Mouse (Mus musculus) liver, embryonic 16.5 days (tissue): ENCODE data around the gene Nf2. TPM values are rescaled to one million over a fixed set of nuclear protein-coding genes. Genes with fewer than 3 reads are reported as not detected.

Source experiments
- ATAC-seq: fragments of 200-750 bp; cut with Nextera tagmentation; 2 replicates; pipeline ENCODE4 v1.8.0; 2017; ENCODE audit warnings: low read depth, mild to moderate bottlenecking, moderate number of reproducible peaks, moderate library complexity
- H3K27ac ChIP-seq: fragments of 300-500 bp; sonication (generic); 2 replicates; pipeline ENCODE4 v1.5.1; 2014; ENCODE audit warnings: mild to moderate bottlenecking, low read length
- H3K27me3 ChIP-seq: fragments of 300-500 bp; sonication (generic); 2 replicates; pipeline ENCODE4 v1.6.1; 2014; ENCODE audit warnings: low read depth, low read length, mixed read lengths; ENCODE audit not compliant: control insufficient read depth, insufficient read depth
- H3K36me3 ChIP-seq: fragments of 300-500 bp; sonication (generic); 2 replicates; pipeline ENCODE4 v1.6.1; 2014; ENCODE audit warnings: mild to moderate bottlenecking; ENCODE audit not compliant: control insufficient read depth, insufficient read depth
- H3K4me1 ChIP-seq: fragments of 300-500 bp; sonication (generic); 2 replicates; pipeline ENCODE4 v1.6.1; 2014; ENCODE audit warnings: low read depth, low read length, mixed read lengths; ENCODE audit not compliant: control insufficient read depth
- H3K4me2 ChIP-seq: fragments of 300-500 bp; sonication (generic); 2 replicates; pipeline ENCODE4 v1.6.1; 2014; ENCODE audit warnings: low read depth, low read length, mixed read lengths
- H3K4me3 ChIP-seq: fragments of 300-500 bp; sonication (generic); 2 replicates; pipeline ENCODE4 v1.5.1; 2014; ENCODE audit warnings: low read depth, mild to moderate bottlenecking, low read length
- H3K9ac ChIP-seq: fragments of 300-500 bp; sonication (generic); 2 replicates; pipeline ENCODE4 v1.6.1; 2014; ENCODE audit warnings: low read depth, low read length
- H3K9me3 ChIP-seq: fragments of 300-500 bp; sonication (generic); replicated peaks from 2 replicates; pipeline ENCODE4 v1.6.1; 2016; ENCODE audit warnings: low read length; ENCODE audit not compliant: control insufficient read depth
- WGBS: fragments of 180-500 bp; shearing (Covaris S2); extraction: QIAGEN DNeasy Blood & Tissue Kit; methylation state at CpG from one replicate; pipeline ENCODE4 v1.1.7; 2014; ENCODE audit not compliant: insufficient replicate concordance; 5-methylcytosine and 5-hydroxymethylcytosine counted together
- polyA plus RNA-seq: library from polyadenylated mRNA; unstranded; fragments of >200 nt; fragmentation: Nextera tagmentation; extraction: Ambion mirVana; gene quantifications from 2 replicates; pipeline ENCODE4 v1.2.1, GENCODE M21; 2015

Gene Nf2
- polyA plus RNA-seq, 1 experiment from 2014 or later: 11.9 TPM

DNA sequence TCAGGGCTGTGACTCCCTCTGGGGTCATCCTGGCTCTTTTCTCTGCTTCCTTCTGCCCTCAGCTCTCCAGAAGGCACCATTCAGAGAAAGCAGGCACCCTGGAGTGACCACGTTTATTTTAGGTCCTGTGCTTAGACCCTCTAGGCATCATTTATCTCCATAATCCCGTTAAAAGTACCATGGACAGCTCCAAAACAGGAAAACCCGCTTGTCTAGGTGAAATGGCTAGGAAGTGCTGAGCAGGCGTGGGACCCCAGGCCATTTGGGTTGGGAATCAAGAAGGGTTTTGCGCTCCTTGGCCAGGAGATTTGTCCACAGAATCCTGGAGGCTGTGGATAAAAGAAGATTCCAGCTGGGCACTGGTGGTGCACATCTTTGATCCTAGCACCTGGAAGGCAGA is 85.7 kb downstream of the Nf2 start:
- no peak overlapping the region for H3K9ac ChIP-seq
- no peaks in the 10 kb centered on the region for H3K9me3 ChIP-seq
- no peaks in the 10 kb centered on the region for H3K36me3 ChIP-seq
- H3K4me3 ChIP-seq: no peak overlapping the region
- whole genome bisulfite sequencing: 24% methylated on average over 5 of the region's 5 CpGs
- H3K4me2 ChIP-seq: no peak overlapping the region
- ATAC-seq: no peak
- H3K4me1 ChIP-seq: no peaks in the 10 kb centered on the region
- peaks cover 11% of the 10 kb centered on the region for H3K27me3 ChIP-seq
- no peak overlapping the region for H3K27ac ChIP-seq

- 26% methylated on average over 2 of the region's 2 CpGs for WGBS
- no peak for ATAC-seq
- no peaks in the 10 kb centered on the region for H3K9me3 ChIP-seq
- no peaks in the 10 kb centered on the region for H3K4me1 ChIP-seq
- H3K27ac ChIP-seq: no peak overlapping the region
- H3K4me2 ChIP-seq: no peak overlapping the region
- H3K36me3 ChIP-seq: no peaks in the 10 kb centered on the region
- H3K4me3 ChIP-seq: no peak overlapping the region
- H3K9ac ChIP-seq: no peak overlapping the region
- peaks cover 11% of the 10 kb centered on the region for H3K27me3 ChIP-seq
Measured at GRCm38 (mm10) chr11:4762511-4762910, 86.8 kb downstream of the Nf2 start.

- no peak overlapping the region for H3K4me3 ChIP-seq
- H3K27ac ChIP-seq: no peak overlapping the region
- 17% methylated on average over 6 of the region's 6 CpGs for WGBS
- peaks cover 11% of the 10 kb centered on the region for H3K27me3 ChIP-seq
- H3K4me2 ChIP-seq: no peak overlapping the region
- H3K36me3 ChIP-seq: no peaks in the 10 kb centered on the region
- no peaks in the 10 kb centered on the region for H3K4me1 ChIP-seq
- no peaks in the 10 kb centered on the region for H3K9me3 ChIP-seq
- ATAC-seq: no peak
- H3K9ac ChIP-seq: no peak overlapping the region
Measured at GRCm38 (mm10) chr11:4761991-4762390, 87.3 kb downstream of the Nf2 start.

- no peak overlapping the region for H3K9ac ChIP-seq
- H3K4me1 ChIP-seq: no peaks in the 10 kb centered on the region
- no peak overlapping the region for H3K4me2 ChIP-seq
- H3K9me3 ChIP-seq: no peaks in the 10 kb centered on the region
- H3K27me3 ChIP-seq: peaks cover 11% of the 10 kb centered on the region
- no peak overlapping the region for H3K27ac ChIP-seq
- no peak overlapping the region for H3K4me3 ChIP-seq
- 24% methylated on average over 4 of the region's 4 CpGs for WGBS
- no peaks in the 10 kb centered on the region for H3K36me3 ChIP-seq
- no peak for ATAC-seq
Measured at GRCm38 (mm10) chr11:4760438-4760837, 88.9 kb downstream of the Nf2 start.

DNA sequence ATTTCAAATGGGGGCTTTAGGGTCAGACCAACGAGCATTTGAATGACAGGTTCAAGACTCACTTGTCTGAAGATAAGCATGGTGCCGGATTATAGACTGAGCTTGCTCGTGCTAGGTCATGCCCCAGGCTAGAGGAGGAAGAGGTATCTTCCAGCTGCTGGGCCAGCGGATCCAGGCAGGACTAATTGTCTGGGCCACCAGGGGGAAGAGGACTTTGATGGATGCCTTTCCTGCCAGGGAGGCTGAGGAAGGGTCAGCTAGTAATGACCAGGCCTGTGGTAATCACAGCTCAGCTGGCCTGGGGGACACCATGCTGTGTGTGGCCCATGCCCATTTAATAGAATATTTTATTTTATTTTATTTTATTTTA is 91.6 kb downstream of the Nf2 start:
- no peak for ATAC-seq
- WGBS: 43% methylated on average over 4 of the region's 4 CpGs
- Histone ChIP-seq H3K4me2 (no peak overlapping the region), H3K9ac (no peak overlapping the region), H3K36me3 (no peaks in the 10 kb centered on the region), H3K4me1 (no peaks in the 10 kb centered on the region), H3K4me3 (no peak overlapping the region), H3K27ac (no peak overlapping the region), H3K27me3 (peaks cover 8% of the 10 kb centered on the region), H3K9me3 (no peaks in the 10 kb centered on the region; the same call in 1 of the 2 replicates)

DNA sequence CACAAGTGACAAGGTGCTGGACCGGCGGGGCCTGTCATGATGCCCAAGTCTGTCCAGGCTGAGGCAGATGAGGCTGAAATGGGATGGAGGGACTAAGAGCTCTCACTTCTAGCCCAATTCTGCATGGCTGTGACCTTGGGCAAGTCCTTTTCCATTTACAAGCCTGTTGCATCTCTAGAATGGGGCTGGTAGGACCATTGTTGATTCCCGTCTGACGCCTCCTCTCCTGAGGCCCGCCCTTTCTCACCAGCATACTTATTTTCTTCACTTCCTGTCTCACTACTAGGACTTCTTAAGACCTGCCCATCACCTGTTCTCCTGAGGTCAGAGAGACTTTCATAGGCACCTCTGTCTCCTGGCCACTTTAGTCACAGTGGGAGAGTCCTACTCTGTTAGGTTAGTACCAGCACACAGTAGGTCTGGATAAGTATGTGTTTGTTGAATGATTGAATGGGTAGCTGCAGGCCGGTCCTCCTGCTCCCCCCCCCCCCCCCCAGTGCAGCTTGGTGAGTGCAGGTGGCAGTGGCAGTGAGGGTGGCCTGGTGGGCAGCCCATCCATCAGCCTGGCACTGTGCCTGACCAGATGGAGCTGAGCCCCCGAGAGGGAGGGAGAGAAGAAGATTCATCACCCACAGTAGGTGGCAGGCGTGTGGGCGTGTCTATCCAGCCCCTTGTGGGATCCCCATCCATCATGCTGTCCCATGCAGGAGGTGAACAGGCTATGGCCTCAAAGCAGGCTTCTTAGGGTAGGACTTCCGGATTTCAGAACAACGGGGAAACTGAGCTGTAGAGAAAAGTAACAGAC is 92.2 kb downstream of the Nf2 start:
- no peak overlapping the region for H3K4me3 ChIP-seq

DNA sequence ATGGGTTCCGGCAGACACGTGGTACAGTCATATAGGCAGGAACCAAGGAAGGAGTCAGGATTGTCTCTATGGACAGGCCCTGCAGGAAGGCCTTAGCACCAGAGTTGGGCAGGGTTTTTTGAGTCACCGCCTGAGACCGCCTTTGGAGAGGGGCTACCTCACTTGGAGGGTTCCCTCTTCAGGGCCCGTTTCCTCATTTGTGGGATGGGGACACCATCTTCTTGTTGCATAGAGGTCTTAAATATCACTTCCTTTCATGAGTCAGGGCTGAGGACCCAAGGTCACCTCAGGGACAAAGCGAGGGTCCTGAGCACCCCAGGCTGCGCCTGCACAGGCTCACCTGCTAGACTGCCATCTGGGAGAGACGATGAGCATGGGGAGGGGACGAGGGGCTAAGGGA is 92.9 kb downstream of the Nf2 start:
- Histone ChIP-seq H3K36me3 (no peaks in the 10 kb centered on the region), H3K9me3 (no peaks in the 10 kb centered on the region; the same call in 1 of the 2 replicates), H3K27ac (no peak overlapping the region), H3K4me3 (no peak overlapping the region), H3K4me2 (no peak overlapping the region), H3K4me1 (no peaks in the 10 kb centered on the region), H3K27me3 (0 out of 2 replicates have a peak, but pooled peaks cover 3% of the 10 kb centered on the region), H3K9ac (no peak overlapping the region)
- no peak for ATAC-seq
- WGBS: 59% methylated on average over 9 of the region's 9 CpGs

More for the DNA sequence above, 92.2 kb downstream of the Nf2 start:
- H3K4me2 ChIP-seq: no peak overlapping the region
- H3K36me3 ChIP-seq: no peaks in the 10 kb centered on the region
- no peak overlapping the region for H3K9ac ChIP-seq
- ATAC-seq: no peak
- peaks cover 5% of the 10 kb centered on the region; the same call in 1 of the 2 replicates for H3K27me3 ChIP-seq
- H3K9me3 ChIP-seq: no peaks in the 10 kb centered on the region; the same call in 1 of the 2 replicates
- H3K4me1 ChIP-seq: no peaks in the 10 kb centered on the region
- H3K27ac ChIP-seq: no peak overlapping the region
- 46% methylated on average over 11 of the region's 11 CpGs for WGBS

- Histone ChIP-seq H3K27me3 (peaks cover 2% of the 10 kb centered on the region), H3K4me1 (no peaks in the 10 kb centered on the region), H3K4me3 (no peak overlapping the region), H3K36me3 (no peaks in the 10 kb centered on the region), H3K27ac (no peak overlapping the region), H3K9ac (no peak overlapping the region), H3K4me2 (no peak overlapping the region), H3K9me3 (no peaks in the 10 kb centered on the region; the same call in 1 of the 2 replicates)
- 66% methylated on average over 11 of the region's 11 CpGs for WGBS
- ATAC-seq: no peak
Measured at GRCm38 (mm10) chr11:4754867-4755266, 94.5 kb downstream of the Nf2 start.

- no peaks in the 10 kb centered on the region for H3K36me3 ChIP-seq
- H3K9ac ChIP-seq: no peak overlapping the region
- ATAC-seq: no peak
- no peak overlapping the region for H3K4me2 ChIP-seq
- 78% methylated on average over 3 of the region's 3 CpGs for WGBS
- no peak overlapping the region for H3K4me3 ChIP-seq
- no peaks in the 10 kb centered on the region; the same call in 1 of the 2 replicates for H3K9me3 ChIP-seq
- H3K27me3 ChIP-seq: peaks cover 10% of the 10 kb centered on the region
- H3K27ac ChIP-seq: no peak overlapping the region
- H3K4me1 ChIP-seq: no peaks in the 10 kb centered on the region
Measured at GRCm38 (mm10) chr11:4754036-4754435, 95.3 kb downstream of the Nf2 start.
